Mouse (Mus musculus) adrenal gland, adult 18-20 months (tissue): ENCODE data around the gene Ampd1. TPM values are rescaled to one million over a fixed set of nuclear protein-coding genes. Genes with fewer than 3 reads are reported as not detected.
A peak's percentile ranks its signal among the peaks of the same experiment; 100 is the strongest.

Experiments used
- DNase-seq, 2 experiments: peaks; one replicate each; pipeline ENCODE4 v3.0.0; 2021 to 2022; ENCODE audit warnings: low spot score in 2 of 2
- long read RNA-seq, 2 experiments: library from polyadenylated mRNA; stranded (forward); transcript quantifications; one replicate each; pipeline ENCODE4 v2.0.0; 2021
- total RNA-seq, 2 experiments: library from RNA; stranded (reverse); gene quantifications; 1 replicate in 1 of 2; 2 replicates in 1 of 2; pipeline ENCODE4 v1.2.3; 2021

The Ampd1 gene
- total RNA-seq: under 1 TPM in 1 of 2 experiments, not detected in 1; 0.35 TPM
- long read RNA-seq, experiment 1: 0 reads
- long read RNA-seq, experiment 2: 0 reads

GRCm38 (mm10) chr3:103073771-103074170, at the start of gene Ampd1:
Gene Ampd1 (plus strand): TSS chr3:103074014.
- no peak for DNase-seq

DNA sequence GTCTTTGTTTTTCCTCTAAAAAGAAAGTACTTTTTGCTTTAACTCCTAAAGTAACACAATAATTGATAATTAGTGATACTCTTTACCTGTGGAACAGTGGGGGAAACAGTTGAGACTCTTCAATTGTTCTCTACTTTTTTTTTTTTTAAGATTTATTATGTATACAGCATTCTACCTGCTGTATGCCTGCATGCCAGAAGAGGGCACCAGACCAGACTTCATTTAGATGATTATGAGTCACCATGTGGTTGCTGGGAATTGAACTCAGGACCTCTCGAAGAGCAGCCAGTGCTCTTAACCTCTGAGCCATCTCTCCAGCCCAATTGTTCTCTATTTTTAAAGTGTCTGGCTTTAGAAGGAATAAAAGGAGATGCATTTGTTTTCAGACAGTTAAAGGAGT, 47.6 kb upstream of the Ampd1 start:
- DNase-seq: no peak

DNA sequence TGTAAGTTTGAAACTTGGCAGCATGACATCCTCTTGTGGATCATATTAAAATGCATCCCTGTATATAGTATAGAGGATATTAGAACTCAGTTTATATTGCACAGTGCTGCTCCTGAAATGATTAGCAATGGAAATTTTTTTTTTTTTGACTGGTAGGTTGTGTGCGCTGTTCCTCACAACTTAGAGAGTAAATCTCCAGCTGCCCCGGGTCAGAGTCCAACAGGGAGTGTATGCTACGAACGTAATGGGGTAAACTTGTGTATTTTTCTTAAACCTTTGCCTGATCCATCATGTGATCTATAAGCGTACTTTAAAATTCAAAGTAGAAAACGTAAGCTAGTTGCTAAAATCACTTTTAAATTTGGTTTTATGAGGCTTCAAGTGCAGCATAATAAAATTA, 33.5 kb upstream of the Ampd1 start:
- no peak for DNase-seq

GRCm38 (mm10) chr3:103040861-103041379, 32.9 kb upstream of the Ampd1 start:
- no peak for DNase-seq

DNA sequence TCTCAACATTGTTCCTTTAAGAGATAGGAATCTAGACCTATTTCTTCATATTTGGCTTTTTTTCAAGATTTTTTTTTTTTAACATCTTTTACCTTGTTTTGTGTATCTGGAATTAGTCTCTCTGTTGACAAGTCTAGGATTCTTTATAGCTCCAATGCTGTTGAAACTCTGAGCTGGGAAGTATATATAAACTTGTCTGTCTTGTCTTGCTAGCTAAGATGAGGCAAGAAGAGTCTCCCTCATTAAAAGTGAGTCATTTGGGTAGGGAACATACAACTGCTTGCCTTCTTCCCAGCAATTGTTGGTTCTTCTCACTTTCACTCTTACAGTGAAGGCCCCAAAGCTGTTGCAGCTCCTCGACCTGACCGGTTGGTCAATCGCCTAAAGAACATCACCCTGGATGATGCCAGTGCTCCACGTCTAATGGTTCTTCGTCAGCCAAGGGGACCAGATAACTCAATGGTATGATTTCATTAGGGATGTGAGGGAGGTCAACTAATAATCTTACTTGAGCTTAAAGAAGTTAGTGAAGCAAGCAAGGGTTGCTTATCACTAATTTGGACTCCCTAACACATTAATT, 17.7 kb upstream of the Ampd1 start:
- no peak for DNase-seq

DNA sequence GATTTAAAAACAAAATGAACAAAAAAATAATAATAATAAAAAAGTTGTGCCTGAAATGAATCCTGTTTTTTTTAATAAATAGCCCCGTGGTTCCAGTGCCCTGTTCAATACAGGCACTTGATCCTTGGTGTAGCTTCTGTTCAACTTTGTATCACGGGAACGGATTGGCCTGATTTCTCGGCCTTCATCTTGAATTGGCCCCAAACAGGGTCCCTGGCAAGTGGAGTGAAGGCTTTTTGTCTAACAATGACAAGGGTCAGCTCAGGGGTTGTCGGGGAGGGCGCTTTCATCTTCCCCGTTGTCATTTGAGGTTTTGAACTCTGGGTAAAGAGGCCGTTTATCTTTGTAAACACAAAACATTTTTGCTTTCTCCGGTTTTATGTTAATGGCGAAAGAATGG, 16.1 kb upstream of the Ampd1 start:
- no peak for DNase-seq

- DNase-seq: peak; percentile 97
Measured at GRCm38 (mm10) chr3:103058207-103059157, 15.3 kb upstream of the Ampd1 start, which contains the start of gene Nras. Gene Nras (plus strand): TSS chr3:103058285.

DNA sequence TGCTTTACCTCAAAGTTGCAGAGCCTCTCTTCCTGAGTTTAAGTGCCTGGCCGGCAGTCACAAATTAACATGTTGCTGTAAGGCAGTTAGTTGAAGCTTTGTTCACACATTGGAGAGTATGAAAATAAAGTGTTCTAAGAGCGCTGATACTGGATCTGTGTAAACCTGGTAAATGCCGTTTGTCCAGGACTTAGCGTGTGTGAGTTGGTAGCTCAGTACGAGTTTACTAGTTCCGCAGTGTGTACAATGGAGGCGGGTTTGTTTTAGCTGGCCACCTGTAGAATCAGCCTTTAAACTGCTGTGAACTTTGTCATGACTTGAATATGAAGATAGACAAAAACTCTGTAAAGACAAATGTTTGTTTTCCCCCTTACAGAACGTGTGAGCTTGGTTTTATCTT, 6.9 kb upstream of the Ampd1 start:
- DNase-seq: no peak

GRCm38 (mm10) chr3:103068971-103069370, 4.8 kb upstream of the Ampd1 start:
- no peak for DNase-seq

DNA sequence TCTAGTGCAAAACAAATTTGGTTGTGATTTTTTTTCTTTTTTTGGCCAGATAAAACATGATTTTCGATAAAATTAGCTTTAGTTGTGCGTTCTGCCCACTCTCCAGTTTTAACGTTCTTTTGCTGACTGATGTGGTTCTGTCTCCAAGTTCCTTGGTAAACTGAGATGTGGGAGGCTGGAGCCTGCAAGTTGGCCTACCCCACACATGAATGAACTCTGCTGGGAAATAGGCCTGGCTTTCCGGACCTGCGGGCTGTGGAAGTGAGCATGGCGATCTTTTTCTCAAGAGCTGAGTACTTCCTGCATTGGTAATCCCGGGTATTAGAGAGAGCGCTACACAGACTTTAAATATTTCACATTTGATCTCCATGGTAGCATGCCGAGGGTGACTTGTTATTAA, 2.1 kb downstream of the Ampd1 start:
- no peak for DNase-seq

DNA sequence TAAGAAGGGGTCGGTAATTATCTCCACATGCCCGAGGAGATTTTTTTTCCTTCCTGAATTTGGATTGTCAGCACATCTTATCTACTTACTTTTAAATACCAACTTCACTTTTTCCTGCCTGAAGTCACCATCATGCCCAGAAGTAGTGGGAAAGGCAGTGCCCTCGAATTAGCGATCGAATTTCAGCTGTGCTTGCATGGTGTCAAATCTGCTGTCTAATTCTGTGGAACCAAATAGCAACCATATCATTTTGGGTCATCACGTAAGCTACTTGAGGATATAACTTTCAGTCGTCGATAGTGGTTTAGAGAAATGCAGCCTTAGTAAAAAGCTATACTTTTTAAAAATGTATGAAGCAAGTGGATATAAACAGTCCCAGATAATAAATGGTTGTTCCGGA, 2.7 kb downstream of the Ampd1 start:
- no peak for DNase-seq

DNA sequence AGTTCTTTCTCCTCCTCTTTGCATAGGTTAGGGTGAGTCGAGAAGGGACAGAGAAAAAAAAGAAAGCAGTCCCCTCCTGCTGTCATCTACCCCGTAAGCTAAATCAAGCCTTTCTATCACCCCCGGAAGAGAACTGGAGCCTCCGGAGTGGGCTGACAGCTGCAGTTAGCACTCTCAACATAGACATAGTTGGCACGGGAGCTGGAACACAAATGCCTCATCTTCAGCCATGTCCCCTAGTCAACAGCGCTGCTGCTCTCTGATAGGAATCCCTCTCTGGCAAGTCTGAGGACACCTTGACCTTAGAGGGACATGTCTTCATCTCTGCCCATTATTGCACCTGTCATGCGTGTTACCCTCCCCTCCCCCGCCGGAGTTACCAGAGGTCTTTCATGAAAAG, 5.5 kb downstream of the Ampd1 start:
- DNase-seq: no peak

DNA sequence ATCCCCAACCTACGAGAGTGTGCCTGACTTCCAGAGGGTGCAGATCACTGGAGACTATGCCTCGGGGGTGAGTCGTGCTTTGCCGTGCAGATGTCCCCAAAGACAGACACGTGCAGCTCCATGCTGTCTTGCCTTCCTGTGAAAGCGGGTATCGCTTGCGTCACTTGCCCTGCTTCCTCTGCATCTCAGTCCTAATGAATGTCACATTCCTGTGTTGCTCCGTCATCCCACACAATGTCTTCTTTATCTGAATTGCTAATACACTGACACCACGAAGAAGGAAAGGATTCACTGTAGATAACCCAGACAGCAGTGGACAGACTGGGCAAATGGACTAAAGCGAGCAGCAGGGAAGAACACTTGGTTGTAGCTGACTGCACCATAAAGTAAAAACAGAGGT, 7.2 kb downstream of the Ampd1 start:
- no peak for DNase-seq

- no peak for DNase-seq
Measured at GRCm38 (mm10) chr3:103081861-103082453, 8.1 kb downstream of the Ampd1 start.

DNA sequence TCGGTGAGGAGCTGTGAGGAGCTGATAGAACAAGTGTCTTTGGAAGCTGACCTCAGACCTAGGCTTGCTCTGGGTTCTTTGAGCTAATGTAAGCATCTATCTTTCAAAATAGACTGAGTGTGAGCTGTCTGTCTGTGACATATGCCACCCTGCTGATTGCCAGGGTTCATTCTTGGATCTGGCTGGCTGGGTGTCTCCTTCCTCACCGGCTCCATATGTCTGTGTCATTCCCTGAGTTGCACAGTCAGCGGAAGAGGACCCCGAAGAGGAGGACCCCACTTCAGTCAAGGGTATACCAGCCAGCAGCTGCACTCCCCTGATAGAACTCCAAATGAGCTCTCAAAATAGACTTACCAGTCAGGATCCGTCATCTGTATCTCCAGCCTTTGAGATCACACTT, 8.9 kb downstream of the Ampd1 start:
- DNase-seq: no peak

GRCm38 (mm10) chr3:103085986-103086385, 12.2 kb downstream of the Ampd1 start:
- DNase-seq: no peak

DNA sequence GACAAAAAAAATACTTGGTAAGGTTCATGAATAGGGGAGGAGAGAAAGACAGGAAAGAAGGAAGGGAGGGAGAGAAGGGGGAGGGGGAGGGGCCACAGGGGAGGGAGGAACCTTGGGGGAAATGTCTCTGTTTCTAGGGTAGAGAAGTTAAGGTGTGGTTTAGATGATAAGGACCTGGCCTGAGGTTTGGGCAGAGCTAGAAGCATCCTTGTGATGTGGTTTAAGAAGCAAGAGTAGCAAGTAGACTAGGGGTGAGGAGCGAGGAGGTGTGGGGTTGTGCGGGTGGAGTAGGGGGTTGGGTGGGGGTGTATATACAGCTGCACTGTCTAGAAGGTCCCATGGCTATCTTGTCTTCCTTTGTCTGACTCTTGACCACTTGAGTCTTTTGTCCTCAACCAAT, 17.9 kb downstream of the Ampd1 start:
- DNase-seq: no peak

GRCm38 (mm10) chr3:103098662-103099061, 24.8 kb downstream of the Ampd1 start:
- DNase-seq: no peak

- DNase-seq: no peak
Measured at GRCm38 (mm10) chr3:103099667-103100066, 25.9 kb downstream of the Ampd1 start.

DNA sequence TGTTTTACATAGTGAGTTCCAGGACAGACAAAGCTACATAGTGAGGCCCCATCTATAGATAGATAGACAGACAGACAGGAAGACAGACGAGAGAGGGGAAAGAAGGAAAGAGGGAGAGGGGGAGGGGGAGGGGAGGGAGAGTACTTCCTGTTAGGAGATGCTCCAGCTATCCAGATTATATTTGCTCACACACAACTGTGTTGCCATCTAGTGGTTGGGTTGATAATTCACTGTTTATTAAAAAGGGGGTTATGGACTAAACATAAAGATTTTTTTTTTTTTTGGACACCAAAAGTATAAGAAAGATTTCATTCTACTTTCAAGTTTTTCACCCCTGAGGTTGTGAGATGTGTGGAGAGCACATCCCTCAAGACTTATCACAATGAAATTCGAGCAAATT, 26.9 kb downstream of the Ampd1 start:
- no peak for DNase-seq

GRCm38 (mm10) chr3:103101194-103101593, 27.4 kb downstream of the Ampd1 start:
- DNase-seq: no peak

DNA sequence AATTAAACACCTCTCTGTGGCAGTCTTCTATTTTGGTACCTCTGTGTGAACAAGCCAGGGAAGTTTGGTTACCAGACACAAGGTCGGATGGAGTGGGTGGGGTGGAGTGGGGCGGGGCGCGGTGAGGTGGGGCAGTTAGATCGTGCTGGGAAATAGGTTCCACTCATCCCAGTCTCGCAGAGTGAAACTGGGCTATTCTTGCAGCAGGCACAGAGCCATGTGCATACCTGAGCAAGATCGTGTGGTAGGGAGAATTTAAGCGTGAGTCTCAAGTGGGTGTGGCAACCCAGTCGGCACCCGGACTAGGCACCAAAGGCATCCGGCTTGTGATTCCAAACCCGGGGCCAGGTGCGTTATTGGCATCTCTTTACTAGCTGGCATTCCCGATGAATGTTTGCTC, 28.1 kb downstream of the Ampd1 start:
- no peak for DNase-seq
